Mouse (Mus musculus) adrenal gland, adult 2 months (tissue): ENCODE results near the gene Zfp280d. TPM values are rescaled to one million over a fixed set of nuclear protein-coding genes. Genes with fewer than 3 reads are reported as not detected.
A peak's percentile ranks its signal among the peaks of the same experiment; 100 is the strongest.
"Not testable (repeated sequence)": the region's sequence is repeated elsewhere in the genome, so short reads cannot be mapped to it uniquely, and the experiment has no call there.

Source experiments
- DNase-seq: peaks from one replicate; pipeline ENCODE4 v3.0.0; 2021
- polyA plus RNA-seq: library from polyadenylated mRNA; depleted of rRNA; stranded (reverse); fragments of >200 nt; gene quantifications from 2 replicates; pipeline ENCODE4 v1.2.3, GENCODE M21; 2012
- total RNA-seq, 2 experiments: library from RNA; stranded (reverse); gene quantifications; 2 replicates each; pipeline ENCODE4 v1.2.3; 2021

The Zfp280d gene
- total and polyA plus RNA-seq, 3 experiments: 3.1 to 33.1 (median 29.4) TPM

DNA sequence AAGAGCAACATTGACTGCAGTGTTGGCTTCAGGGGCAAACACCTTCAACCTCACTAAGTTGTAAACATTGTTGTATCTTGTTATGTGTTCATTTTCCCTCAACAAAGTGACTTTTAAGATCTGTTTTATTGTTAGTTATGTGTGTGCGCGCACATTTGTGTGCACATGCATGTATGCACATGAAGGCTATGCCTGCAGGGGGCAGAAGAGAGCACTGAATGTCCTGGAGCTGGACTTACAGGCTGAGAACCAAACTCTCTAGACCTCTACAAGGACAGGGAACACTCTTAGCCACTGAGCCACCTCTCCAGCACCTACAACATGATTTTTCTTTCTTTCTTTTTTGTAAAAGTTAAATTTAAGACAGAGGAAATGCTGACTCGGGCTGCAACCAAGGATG is 99.4 kb downstream of the Zfp280d start:
- DNase-seq: no peak

DNA sequence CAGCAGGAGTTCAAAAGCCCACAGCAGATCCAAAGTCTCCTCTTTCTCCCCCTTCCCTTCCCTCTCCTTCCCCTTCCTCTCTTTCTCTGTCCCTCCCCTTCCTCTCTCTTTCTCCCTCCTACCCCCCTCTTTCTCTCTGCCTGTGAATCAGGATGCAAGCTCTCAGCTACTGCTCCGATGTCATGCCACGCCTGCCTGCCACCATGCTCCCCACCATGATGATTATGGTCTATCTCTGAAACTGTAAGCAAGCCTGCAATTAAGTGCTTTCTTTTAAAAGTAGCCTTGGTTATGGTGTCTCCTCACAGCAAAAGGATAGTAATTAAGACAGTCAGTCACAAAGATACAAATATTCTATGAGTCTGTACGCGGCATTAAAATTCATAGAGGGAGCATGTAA is 100.3 kb downstream of the Zfp280d start:
- no peak for DNase-seq

DNA sequence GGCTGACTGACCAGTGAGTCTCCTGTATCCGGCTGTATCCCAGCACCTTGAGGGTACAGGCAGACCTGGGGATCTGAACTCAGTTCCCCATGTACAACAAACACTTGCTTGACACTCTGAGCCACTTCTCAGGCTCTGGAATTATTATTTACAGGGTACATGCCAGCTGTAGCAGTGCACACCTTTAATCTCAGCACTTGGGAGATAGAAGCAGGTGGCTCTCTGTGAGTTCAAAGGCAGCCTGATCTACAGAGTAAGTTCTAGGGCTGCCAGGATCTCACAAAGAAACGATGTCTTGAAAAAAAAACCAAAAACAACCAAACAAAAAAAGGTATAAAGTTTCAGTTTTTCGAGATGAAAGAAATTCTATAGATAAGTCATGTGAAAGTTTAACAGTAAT is 101.0 kb downstream of the Zfp280d start:
- no peak for DNase-seq

DNA sequence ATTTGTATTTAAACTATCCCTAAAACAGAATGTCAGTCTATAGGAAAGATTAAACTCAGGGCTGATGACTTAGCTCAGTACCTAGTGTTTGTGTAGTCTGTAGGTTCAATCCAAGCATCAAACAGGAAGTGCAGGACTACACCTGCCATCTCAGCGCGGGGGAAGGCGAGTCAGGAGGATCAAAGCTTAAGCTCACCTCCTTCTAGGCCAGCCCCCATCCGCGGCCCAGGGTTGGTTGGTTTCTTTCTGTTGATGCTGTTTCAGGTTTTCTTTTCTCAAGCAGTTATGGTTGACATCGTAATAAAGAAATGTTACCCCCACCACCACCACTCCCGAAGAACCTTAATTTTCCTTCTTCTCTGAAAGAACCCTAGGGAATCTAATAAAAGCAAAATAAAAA is 111.1 kb downstream of the Zfp280d start:
- DNase-seq: no peak

DNA sequence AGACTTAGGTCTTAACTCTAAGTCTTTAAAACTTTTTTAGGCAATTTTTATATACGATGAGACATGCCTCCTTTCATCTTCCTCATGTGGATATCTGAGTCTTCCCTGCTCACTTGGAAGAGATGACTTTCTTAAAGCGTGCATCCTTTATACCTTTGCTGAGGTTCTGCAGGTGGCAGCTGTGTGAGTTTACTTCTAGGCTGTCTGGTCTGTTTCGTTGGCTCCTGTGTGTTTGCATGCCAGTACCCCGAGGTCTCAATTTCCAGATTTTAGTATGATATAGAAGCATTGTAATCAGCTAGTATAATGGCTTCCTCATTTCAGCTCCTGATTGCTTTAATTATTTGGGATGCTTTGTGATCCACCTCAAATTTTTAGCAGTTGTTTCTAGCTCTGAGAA is 114.3 kb downstream of the Zfp280d start:
- DNase-seq: no peak

DNA sequence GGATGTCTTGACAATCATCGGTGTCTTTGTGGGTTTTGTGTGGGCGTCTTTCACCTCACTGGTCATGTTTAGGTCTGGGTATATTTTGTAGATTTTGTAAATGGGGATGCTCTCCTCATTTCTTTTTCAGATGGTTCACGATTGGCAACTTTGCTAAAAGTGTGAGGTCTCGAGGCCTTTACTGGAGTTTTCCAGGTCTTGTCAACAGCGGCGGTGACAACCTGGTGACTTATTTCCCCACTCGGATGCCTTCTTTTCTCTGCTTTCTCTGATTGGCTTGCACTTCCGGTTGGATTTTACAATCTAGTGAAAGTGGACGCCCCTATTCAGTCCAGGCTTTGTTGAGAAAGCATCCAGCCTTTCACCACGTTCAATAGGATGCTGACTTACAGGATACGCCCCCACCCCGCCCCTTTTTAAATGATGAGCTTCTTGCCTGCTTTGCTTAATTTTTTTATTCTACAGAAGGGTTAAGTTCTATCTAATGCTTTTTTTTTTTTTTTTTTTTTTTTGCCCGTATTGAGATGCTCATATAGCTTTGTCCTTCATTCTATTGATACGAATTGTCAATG is 114.9 kb downstream of the Zfp280d start:
- no peak for DNase-seq

DNA sequence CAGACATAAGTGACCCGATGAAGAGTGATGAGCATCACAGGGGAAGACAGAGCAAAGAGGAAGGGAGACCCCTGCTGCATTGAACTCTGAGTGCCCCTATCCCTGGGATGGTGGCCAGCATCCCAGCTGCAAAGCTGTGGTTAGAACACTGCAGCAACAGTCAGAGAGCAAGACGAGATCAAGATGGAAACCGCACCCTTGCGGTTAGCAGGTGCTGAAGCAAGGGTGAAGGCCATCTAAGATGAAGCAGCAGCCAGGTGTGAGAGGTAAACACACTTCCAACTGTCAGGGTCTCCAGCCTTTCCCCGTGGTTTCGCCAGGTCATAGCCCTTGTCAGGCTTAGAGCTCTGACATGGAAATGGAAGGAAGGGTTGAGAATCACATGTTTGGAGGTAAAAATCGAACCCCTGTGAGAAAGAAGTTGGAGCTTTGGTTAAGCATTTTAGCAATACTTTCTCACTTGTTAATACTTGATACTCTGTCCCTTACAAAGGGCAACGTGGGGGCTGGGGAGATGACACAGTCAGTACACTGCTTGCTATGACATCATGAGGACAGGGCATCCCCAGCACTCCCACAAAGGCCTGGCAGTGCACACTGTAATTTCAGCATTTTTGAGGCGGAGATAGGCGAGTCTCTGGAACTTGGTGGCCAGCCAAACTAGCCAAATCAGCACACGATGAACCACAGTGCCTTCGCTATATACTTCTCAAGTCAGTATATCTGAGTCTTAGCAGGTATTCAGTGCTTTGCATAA is 115.8 kb downstream of the Zfp280d start:
- DNase-seq: no peak

DNA sequence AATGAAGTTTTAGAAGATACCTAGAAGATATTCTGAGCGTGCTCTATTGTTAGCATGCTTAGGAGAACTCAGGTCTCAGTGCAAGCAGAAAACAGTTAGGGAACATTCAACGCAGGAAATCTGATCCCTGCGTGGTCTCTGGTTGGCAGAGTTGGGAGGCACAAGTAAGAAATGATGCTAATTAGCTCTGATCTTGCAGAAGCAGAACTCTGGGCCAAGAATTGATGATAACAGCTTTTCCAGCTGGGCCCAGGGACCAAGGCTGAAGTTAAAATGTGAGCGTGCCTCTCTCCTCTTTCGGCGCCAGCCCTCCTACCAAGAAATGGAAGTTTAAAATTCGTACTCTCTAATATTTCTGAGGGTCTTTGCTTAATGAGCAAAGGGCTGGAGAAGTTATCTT is 118.0 kb downstream of the Zfp280d start:
- no peak for DNase-seq

DNA sequence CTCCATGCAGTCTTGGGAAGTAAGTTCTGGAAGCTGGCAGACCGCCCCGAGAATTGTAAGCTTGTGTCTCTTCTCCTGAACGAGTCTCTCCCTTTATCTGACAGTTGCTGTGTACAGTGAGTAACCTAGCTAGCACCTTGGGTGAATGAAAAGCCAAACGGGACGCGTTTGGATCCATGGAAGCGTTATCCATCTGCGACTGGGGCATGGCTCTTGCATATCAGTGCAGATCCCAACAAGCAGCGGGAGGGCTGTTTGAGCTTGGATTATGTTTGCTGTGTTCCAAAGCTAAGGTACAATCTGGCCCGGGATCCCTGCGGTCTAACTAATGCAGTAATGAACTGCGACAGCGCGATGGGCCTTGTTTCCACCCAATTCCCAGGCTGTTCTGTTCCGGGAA is 118.6 kb downstream of the Zfp280d start:
- no peak for DNase-seq

DNA sequence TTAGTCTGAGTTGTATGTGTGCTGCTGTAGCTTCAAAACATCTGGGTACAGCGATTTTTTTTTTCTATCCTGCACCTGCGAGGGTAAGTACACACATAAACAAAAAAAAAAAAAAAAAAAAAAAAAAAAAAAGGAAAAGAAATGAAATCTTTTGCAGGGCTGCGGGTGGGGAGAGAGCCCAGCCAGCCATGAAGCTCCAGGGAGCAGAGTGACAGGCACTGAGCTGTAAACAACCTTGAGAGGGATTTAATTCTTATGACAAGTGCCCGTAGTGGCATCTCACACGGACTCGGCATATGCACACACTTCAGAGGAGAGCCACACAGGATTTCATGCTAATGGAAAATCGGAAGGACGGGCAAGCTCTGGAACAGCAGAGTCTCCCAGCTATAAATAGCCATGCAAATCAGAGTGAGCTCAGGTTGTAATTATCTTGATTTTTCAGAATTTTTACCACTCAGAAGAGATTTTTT is 119.2 kb downstream of the Zfp280d start:
- peak; percentile 6 for DNase-seq

DNA sequence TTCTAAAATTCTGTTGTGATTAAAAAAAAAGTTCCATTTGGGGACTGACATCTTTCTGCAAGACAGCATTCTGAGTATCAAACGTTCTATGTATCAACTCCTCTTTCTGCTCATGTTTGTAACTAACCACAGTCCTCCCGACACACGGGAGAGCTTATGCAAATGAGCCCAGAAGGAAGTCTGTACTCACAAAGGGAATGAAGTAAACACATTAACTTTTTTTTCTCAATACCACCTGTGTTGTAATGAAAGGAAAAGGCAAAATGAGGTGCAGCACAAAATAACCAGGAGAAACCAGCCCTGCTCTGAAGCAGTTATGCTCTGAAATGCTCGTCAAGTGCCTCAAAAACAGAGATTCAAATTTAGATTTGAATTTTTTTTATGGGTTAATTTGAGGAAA is 125.5 kb downstream of the Zfp280d start:
- DNase-seq: no peak

DNA sequence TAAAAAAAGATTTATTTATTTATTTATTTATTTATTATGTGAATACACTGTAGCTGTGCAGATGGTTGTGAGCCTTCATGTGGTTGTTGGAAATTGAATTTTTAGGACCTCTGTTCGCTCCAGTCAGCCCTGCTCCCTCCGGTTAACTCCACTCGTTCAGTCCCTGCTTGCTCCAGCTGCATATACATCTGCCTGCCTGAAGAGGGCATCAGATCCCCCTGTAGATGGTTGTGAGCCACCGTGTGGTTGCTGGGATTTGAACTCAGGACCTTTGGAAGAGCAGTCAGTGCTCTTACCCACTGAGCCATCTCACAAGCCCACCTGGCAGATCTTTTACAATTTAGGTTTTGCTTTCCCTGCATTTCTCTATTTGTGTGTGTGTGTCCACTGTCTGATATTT is 127.1 kb downstream of the Zfp280d start:
- DNase-seq: not testable (repeated sequence)

DNA sequence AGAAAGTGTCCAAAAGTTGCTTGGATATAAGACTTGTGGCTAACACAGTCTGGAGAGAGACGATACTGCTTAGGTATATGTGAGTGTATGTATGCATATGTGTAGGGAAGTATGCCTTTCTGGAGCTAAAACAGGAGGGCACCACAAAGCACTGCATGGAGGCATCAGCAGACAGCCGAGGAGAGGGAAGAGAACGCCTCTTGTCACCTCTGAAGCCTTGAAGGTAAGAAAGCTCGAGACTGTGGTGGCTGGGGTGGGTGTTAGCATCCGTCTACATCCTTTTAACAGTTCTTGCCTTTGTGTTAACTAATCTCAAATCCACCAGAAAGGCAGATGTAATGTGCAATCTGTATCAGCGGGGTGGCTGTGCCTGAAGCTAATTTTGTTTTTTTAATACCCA is 128.8 kb downstream of the Zfp280d start:
- no peak for DNase-seq

DNA sequence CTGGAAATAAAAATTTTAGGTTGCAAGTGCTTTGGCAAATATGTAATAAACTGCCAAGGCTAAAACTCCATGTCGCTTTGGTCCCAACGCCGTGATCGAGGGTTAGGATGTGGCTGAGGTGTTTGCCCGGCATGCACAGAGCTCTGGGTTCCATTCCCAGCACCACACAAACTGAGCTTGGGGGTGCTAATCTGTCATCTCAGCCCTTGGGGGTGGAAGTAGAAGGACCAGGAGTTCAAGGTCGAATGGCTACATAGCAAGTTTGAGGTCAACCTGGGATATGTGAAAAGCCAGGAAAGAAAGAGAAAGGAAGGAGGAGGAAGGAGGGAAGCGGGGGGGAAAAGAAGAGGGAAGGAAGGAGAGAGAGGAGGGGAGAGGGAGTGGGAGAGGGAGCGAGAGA is 129.8 kb downstream of the Zfp280d start:
- no peak for DNase-seq

DNA sequence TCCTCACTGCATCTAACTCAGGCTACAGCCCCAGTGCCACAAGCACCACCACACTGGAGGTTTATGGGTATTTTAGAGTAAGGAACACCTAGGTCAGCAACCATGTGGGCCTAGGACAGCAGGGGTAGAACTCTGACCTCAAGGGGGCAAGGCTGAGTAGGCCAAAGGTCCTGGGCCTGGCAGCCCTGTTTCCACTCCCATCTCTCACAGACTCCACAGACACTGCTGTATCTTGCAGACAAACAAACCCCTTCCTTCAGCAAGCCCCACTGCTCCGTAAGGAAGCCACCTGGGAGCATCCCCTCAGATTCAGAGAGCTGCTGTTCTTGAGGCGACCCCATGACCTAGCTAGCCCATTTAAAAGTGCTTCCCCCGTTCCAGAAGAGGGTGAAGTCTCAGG is 130.3 kb downstream of the Zfp280d start:
- DNase-seq: no peak

DNA sequence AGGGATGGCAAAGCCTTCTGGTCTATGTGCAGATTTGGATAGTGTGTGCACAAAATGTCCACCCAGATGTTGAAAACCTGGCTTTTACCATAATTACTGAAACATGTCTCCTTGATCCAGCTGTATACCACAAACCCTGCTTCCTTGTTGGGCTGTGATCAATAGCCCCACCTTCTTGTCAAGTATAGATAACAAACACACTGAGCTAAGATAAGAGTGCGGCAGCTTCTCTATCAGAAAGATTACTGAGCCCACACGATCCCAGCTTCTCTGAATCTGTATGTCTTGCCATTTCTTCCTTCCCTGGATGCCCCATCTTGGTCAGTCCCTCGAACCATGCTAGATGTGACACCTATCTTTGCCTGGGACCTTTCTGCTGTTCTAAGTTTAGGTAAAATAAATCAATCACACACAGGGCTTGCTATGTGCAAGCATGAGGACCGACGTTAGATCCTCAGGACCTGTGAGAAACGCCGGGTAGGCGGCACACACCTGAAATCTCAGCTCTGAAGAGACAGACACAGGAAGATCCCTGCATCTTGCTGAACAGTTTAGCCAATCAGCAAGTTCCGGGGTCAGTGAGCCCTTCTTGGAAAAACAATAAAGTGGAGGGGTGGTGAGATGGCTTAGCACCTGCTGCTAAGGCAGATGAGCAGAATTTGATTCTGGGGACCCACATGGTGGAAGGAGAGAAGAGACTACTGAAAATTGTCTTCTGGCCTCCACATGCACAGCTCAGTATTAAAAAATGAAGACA is 131.4 kb downstream of the Zfp280d start:
- DNase-seq: no peak

DNA sequence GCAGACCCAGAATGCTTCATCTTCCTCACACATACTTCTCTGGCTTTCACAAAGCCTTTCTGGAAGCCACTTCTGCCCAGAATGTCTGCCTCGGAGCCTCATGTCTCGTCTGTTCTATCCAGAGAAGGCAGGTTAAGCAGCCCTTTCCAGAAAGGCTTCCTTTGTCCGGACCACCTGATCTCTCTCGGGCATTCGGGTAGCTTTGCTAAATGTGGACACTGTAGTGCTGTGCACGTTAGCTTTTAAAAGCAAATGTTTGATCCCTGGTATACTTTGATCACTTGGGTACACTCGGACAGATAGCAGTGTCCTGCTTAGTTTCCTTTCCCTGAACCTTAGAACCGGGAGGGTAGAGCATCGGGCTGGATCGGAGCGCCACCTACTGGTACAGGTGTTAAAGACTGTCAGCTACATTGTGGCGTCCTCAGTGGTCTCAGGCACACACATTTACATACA is 133.5 kb downstream of the Zfp280d start:
- DNase-seq: peak; percentile 76

DNA sequence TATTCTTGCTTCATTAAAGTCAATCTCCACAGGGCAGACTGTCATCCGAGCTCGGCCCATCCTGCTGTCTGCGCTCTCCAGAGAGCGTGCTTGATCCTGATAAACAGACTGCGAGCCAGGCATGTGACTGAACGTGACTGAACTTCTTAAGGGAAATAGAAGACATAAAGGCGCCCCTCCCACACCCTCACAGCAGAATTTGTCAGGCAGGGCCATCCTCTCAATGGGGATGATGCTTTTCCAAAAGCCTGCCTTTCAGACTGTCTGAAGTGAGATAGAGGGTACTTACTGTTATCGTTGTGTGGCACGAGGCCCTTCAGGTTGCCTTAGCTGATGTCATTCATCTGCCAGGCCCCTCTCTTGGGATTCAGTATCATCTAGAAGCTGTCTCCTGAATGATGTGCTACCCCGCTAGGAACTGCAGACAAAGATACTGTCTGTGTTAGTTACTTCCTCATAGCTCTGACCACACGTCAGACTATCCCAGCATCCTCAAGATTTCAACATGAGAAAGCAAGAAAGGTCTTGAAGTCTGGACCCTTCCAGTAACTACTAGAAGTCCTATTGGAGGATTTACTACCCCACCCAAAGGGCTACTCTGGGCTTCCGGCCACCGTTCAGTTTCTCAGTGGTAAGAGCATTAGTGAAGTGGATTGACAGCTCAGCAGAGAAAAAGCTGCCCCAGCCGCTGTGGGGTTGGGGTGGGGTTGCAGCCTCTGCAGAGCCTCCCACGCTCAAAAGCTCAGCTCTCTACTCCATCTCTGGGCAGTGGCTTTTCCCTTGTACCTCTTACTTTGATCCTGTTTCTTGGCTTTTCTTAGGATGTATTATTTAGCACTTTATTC is 134.9 kb downstream of the Zfp280d start:
- DNase-seq: no peak

DNA sequence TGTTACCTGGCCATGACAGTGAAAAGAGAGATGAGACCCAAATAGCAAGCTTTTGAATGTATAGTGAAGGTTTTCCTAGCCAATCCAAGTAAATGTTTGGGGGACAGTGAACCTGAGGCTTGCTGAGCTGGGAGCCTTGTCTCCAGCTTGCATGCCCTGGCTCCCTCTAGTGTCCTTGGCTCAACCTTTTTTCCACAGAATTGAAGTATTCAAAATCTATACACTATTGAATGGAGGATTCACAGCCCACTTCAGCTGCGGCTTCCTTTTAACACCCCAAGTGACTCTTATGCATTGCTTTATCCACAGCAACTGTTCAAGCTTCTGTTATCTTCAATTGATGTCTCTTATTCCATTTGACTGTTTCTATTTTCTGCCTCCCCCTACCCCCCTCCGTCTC is 137.1 kb downstream of the Zfp280d start:
- DNase-seq: no peak
